8 mouse cellular contexts compared by ENCODE assay signal in the genomic region with DNA sequence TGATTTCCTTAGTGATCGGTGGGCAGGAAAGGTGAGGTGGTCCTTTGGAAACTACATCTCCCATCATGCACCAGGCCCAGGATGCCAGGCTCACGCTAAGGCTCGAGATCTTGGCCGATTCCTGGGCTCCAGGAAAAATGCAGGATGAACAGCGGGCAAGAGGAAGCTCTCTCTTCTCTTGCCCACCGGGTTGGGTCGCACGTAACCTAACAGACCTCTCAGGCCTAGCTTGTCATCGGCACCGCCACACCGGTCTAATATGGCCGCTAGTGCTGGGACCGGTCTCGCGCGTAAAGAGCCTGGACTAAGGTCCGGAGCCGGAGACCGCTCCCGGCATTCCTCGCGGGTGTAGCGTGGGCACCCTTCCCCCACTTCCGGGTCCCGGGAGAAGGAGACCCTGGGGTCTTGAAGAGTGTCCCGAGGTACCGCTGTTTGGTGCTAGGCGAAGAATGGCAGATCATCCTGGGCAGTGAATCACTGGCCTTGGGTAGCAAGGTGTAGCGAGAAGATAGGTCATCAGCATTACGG. TPM values are rescaled to one million over a fixed set of nuclear protein-coding genes. Genes with fewer than 3 reads are reported as not detected.
DNase-seq lines count a peak whose midpoint lies in the region; ATAC-seq and TF ChIP-seq lines count a peak whose summit lies in the region.

A gene (plus strand): TSS at position 81 of the 528 bp plus-strand sequence.

- intact Hi-C loops in heart, postnatal 25 days (cut with DNase I): loop anchor here (2.0 to 5.0 kb wide), 3 partner anchors 16 to 192 kb away; no protein-coding TSS in a partner anchor

- H3K4me3 ChIP-seq in ES-E14 (ENCODE audit: insufficient read depth in 1 of 2, low read depth in 1 of 2, low read length in 2 of 2, poor library complexity in 1 of 2, severe bottlenecking in 1 of 2): peak within 1 kb of the TSS; percentile 68 to 99
- H3K4me3 ChIP-seq in forebrain, embryonic 14.5 days (ENCODE audit: low read depth, low read length): peak within 1 kb of the TSS; percentile 54
- peak within 1 kb of the TSS; percentile 72 for H3K4me3 ChIP-seq in lung, embryonic 15.5 days

- H3K9ac ChIP-seq in ES-E14 (ENCODE audit: insufficient read depth, low read depth, low read length, poor library complexity, severe bottlenecking): peak within 1 kb of the TSS; percentile 83
- H3K9ac ChIP-seq in forebrain, embryonic 14.5 days (ENCODE audit: low read length): peak within 1 kb of the TSS; percentile 81
- peak within 1 kb of the TSS; percentile 66 for H3K9ac ChIP-seq in lung, embryonic 15.5 days

- ATAC-seq in cerebellum, adult (ENCODE audit: insufficient number of reproducible peaks, low FRiP score, low TSS enrichment): peak; percentile 56; the same call in 1 of the 2 replicates
- peak; percentile 57 for ATAC-seq in forebrain, embryonic 14.5 days
- ATAC-seq in lung, embryonic 15.5 days (ENCODE audit: borderline replicate concordance, extremely low read depth, low FRiP score, low TSS enrichment): peak; percentile 72

- peak within 1 kb of the TSS; percentile 77 for H3K4me2 ChIP-seq in forebrain, embryonic 14.5 days (ENCODE audit: low read length)
- H3K4me2 ChIP-seq in lung, embryonic 15.5 days: peak within 1 kb of the TSS; percentile 67

- no peaks in the 10 kb centered on the region for H3K27me3 ChIP-seq in forebrain, embryonic 14.5 days (replicated peaks; ENCODE audit: control insufficient read depth, insufficient read depth, low read length)
- H3K27me3 ChIP-seq in lung, embryonic 15.5 days: no peaks in the 10 kb centered on the region

- peak within 1 kb of the TSS; percentile 37 for H3K27ac ChIP-seq in ES-E14 (ENCODE audit: insufficient read depth, low read depth, low read length, poor library complexity, severe bottlenecking)
- peak within 1 kb of the TSS; percentile 88 for H3K27ac ChIP-seq in forebrain, embryonic 14.5 days (ENCODE audit: low read depth, low read length)
- H3K27ac ChIP-seq in lung, embryonic 15.5 days: peak within 1 kb of the TSS; percentile 73

- H3K4me1 ChIP-seq in ES-E14 (ENCODE audit: control insufficient read depth in 2 of 2, insufficient read depth in 2 of 2, low read length in 2 of 2, poor library complexity in 1 of 2): peaks cover 6 to 14% of the 10 kb centered on the region in 2 experiments; a peak in 2 of 4 replicates
- H3K4me1 ChIP-seq in forebrain, embryonic 14.5 days (ENCODE audit: control insufficient read depth, insufficient read depth, low read length): peaks cover 25% of the 10 kb centered on the region
- peaks cover 35% of the 10 kb centered on the region for H3K4me1 ChIP-seq in lung, embryonic 15.5 days

- peaks cover 5% of the 10 kb centered on the region; the same call in 1 of the 2 replicates for H3K36me3 ChIP-seq in ES-E14 (ENCODE audit: control insufficient read depth, insufficient read depth, low read length, poor library complexity, severe bottlenecking)
- H3K36me3 ChIP-seq in forebrain, embryonic 14.5 days (ENCODE audit: control insufficient read depth, insufficient read depth, low read length): peaks cover 14% of the 10 kb centered on the region
- peaks cover 3% of the 10 kb centered on the region; the same call in 1 of the 2 replicates for H3K36me3 ChIP-seq in lung, embryonic 15.5 days

- DNase-seq in ES-E14 (ENCODE audit: low read depth, low spot score): no peak
- DNase-seq in forebrain, embryonic 14.5 days (ENCODE audit: low spot score): peak; percentile 87
- peak; percentile 52 for DNase-seq in heart, postnatal 25 days (ENCODE audit: low spot score)
- peak; percentile 75 to 83 for DNase-seq in layer of hippocampus, adult 18-20 months (ENCODE audit: low spot score in 2 of 2)
- peak; percentile 64 for DNase-seq in ovary, adult 18-20 months (ENCODE audit: low spot score)
- peak; percentile 71 for DNase-seq in thymus, postnatal 25 days

- no peaks in the 10 kb centered on the region for H3K9me3 ChIP-seq in ES-E14 (ENCODE audit: control insufficient read depth, insufficient read depth, low read depth, low read length)
- H3K9me3 ChIP-seq in forebrain, embryonic 14.5 days (replicated peaks; ENCODE audit: control insufficient read depth, low read length): no peaks in the 10 kb centered on the region
- H3K9me3 ChIP-seq in lung, embryonic 15.5 days: no peaks in the 10 kb centered on the region

- in situ Hi-C loops in ES-E14 (cut with MboI; ENCODE audit: low sequenced_read_pairs in 2 of 2, unreplicated experiment in 2 of 2): loop anchor here in 1 of 2 experiments (5.0 kb wide), 1 partner anchor 67 kb away; no protein-coding TSS in a partner anchor

- WGBS in forebrain, embryonic 14.5 days: 1% methylated on average over 30 of the region's 30 CpGs
- WGBS in lung, embryonic 15.5 days: under 1% methylated on average over 30 of the region's 30 CpGs

TF ChIP-seq in ES-E14, 5 proteins besides CTCF, POLR2A, EP300 and RAD21:
- peak; percentile 94 for TF ChIP-seq HCFC1 (IDR thresholded peaks at IDR 0.05; ENCODE audit: borderline replicate concordance, insufficient read depth, low read length)
- TF ChIP-seq ZC3H11A (IDR thresholded peaks at IDR 0.05; ENCODE audit: borderline replicate concordance, low read depth, low read length): no peak
- no peak for TF ChIP-seq ZNF384 (IDR thresholded peaks at IDR 0.05; ENCODE audit: low read depth, low read length)
- TF ChIP-seq CHD2 (IDR thresholded peaks at IDR 0.05; ENCODE audit: low read depth, low read length): peak; percentile 73
- TF ChIP-seq MAFK (IDR thresholded peaks at IDR 0.05; ENCODE audit: insufficient read depth, low read depth, low read length): no peak
TF ChIP-seq in ES-E14: peak in this region for 2.

RNA-seq across cellular contexts. Expression of the gene that starts here (rescaled TPM):
- 7.9 and 11.9 TPM in 2 replicates for total RNA-seq in ES-E14 (2012; rRNA removed)
- 44.4 and 47.2 TPM in 2 replicates for polyA plus RNA-seq in forebrain, embryonic 14.5 days (2014; fragmentation: Nextera tagmentation; extraction: Ambion mirVana)
- 10 to 100 TPM; 12.3 to 13.2 TPM for total RNA-seq in heart, postnatal 25 days (2021)
- total RNA-seq in layer of hippocampus, adult 18-20 months (2021): 10 to 100 TPM; 17.8 to 18.3 TPM
- polyA plus RNA-seq in lung, embryonic 15.5 days (2015; fragmentation: Nextera tagmentation; extraction: Ambion mirVana): 22.0 and 22.9 TPM in 2 replicates

Comparison
In these comparisons a context has a peak if more than half of its experiments do, and no peak if none do; other contexts are left out.
1. H3K27ac ChIP-seq: peak in every context shown above with its lines; median percentile 88 in forebrain, embryonic 14.5 days; 73 in lung, embryonic 15.5 days; 37 in ES-E14.